26 mouse cellular contexts compared by ENCODE assay signal in the genomic region with DNA sequence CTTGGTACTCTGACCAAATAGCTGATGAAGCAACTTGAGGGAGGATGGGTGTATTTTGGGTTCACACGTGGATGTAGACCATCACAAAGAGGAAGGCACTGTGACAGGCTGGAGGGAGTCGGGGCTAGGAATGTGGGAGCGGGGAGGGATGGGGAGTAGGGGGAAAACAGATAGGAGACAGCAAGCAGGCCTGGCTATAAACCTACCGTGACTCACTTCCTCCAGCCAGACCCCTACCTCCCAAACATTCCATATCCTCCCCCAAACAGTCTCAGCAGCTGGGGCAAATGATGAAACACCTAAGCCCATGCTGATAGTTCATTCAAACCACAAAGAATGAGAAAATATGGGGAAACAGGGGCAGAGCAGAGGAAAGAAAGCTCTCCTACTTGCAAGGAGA.
"Had no signal": no experiment of that assay in that cellular context is flagged by ENCODE, and none has a peak within 500 bp of the region (broad histone marks: within the 10 kb centered on the region; RNA-seq: fewer than 3 reads in every experiment).

No protein-coding gene starts in this region.

- H3K4me1 ChIP-seq: forebrain, embryonic 15.5 days; liver, embryonic 13.5 days; liver, embryonic 15.5 days had no signal

- H3K4me2 ChIP-seq: forebrain, embryonic 15.5 days; heart, embryonic 13.5 days; hindbrain, embryonic 12.5 days; hindbrain, embryonic 14.5 days; limb, embryonic 12.5 days; liver, embryonic 11.5 days; liver, embryonic 13.5 days; liver, embryonic 15.5 days had no signal

- ATAC-seq: forebrain, embryonic 15.5 days; forebrain, postnatal 0 days; hindbrain, embryonic 16.5 days; inflammation-experienced regulatory T-cells, adult 6 months; intestine, postnatal 0 days had no signal

- H3K27ac ChIP-seq: forebrain, embryonic 15.5 days; heart, embryonic 13.5 days; hindbrain, embryonic 12.5 days; hindbrain, embryonic 14.5 days; limb, embryonic 12.5 days; liver, embryonic 13.5 days; liver, embryonic 15.5 days had no signal

- H3K27me3 ChIP-seq: forebrain, embryonic 15.5 days; heart, embryonic 13.5 days; hindbrain, embryonic 12.5 days; limb, embryonic 12.5 days; liver, embryonic 13.5 days; liver, embryonic 15.5 days had no signal

- H3K9me3 ChIP-seq: forebrain, embryonic 15.5 days; heart, embryonic 13.5 days; hindbrain, embryonic 12.5 days; limb, embryonic 12.5 days; liver, embryonic 13.5 days; liver, embryonic 15.5 days had no signal

- H3K4me3 ChIP-seq: forebrain, embryonic 15.5 days; heart, embryonic 13.5 days; hindbrain, embryonic 10.5 days; hindbrain, embryonic 12.5 days; limb, embryonic 12.5 days; liver, embryonic 13.5 days; liver, embryonic 15.5 days had no signal

- DNase-seq: forebrain, postnatal 0 days; gastrocnemius, postnatal 14 days; gastrocnemius, postnatal 36 days; heart, adult 18-20 months; heart, postnatal 14 days; heart, postnatal 36 days; kidney, adult 18-20 months; kidney, adult 8-10 months; kidney, postnatal 14 days; kidney, postnatal 36 days; layer of hippocampus, adult 9-11 months; layer of hippocampus, postnatal 36 days; left cerebral cortex, postnatal 4 days; liver; liver, embryonic 13.5 days had no signal

- H3K36me3 ChIP-seq: forebrain, embryonic 15.5 days; heart, embryonic 13.5 days; hindbrain, embryonic 10.5 days; hindbrain, embryonic 12.5 days; limb, embryonic 12.5 days; liver, embryonic 13.5 days; liver, embryonic 15.5 days had no signal

- H3K9ac ChIP-seq: forebrain, embryonic 15.5 days; forebrain, postnatal 0 days; hindbrain, embryonic 12.5 days; hindbrain, embryonic 14.5 days; limb, embryonic 12.5 days; liver, embryonic 13.5 days; liver, embryonic 15.5 days had no signal
